Mouse (Mus musculus) cerebellum, adult 9-10 months (tissue): ENCODE measurements around the gene Gm38392.
"Not testable (repeated sequence)": the region's sequence is repeated elsewhere in the genome, so short reads cannot be mapped to it uniquely, and the experiment has no call there.

Source experiments
- DNase-seq: peaks from one replicate; pipeline ENCODE4 v3.0.0; 2022

The Gm38392 gene

GRCm38 (mm10) chr3:88287110-88287509 is at the start of gene Gm38392:
Gene Gm38392, minus strand, starts transcription at chr3:88287210.
- no peak for DNase-seq

GRCm38 (mm10) chr3:88336058-88337013 is 49.3 kb upstream of the Gm38392 start, which contains the start of the genes Tmem79 and Smg5:
Gene Tmem79, minus strand, starts transcription at chr3:88336148.
Gene Smg5, plus strand, starts transcription at chr3:88336260.
- peak; percentile 95 for DNase-seq

GRCm38 (mm10) chr3:88335436-88336053 is 48.5 kb upstream of the Gm38392 start:
- peak; percentile 65 for DNase-seq

- DNase-seq = no peak
Observed at GRCm38 (mm10) chr3:88334902-88335435, 48.0 kb upstream of the Gm38392 start.

GRCm38 (mm10) chr3:88334029-88334658 is 47.1 kb upstream of the Gm38392 start:
- DNase-seq = no peak

GRCm38 (mm10) chr3:88331282-88331681 is 44.3 kb upstream of the Gm38392 start:
- peak; percentile 61 for DNase-seq

GRCm38 (mm10) chr3:88328956-88329355 is 41.9 kb upstream of the Gm38392 start:
- no peak for DNase-seq

GRCm38 (mm10) chr3:88324951-88325405 is 38.0 kb upstream of the Gm38392 start, which contains the start of gene Glmp:
Gene Glmp, plus strand, starts transcription at chr3:88325023.
- DNase-seq = peak; percentile 72

GRCm38 (mm10) chr3:88299172-88299571 is 12.2 kb upstream of the Gm38392 start:
- DNase-seq = no peak

GRCm38 (mm10) chr3:88297321-88297851 is 10.4 kb upstream of the Gm38392 start:
- no peak for DNase-seq

GRCm38 (mm10) chr3:88296561-88297318 is 9.7 kb upstream of the Gm38392 start, which contains the start of the genes Tsacc and Cct3:
Gene Tsacc, minus strand, starts transcription at chr3:88296999.
Gene Cct3, plus strand, starts transcription at chr3:88297116.
- DNase-seq = peak; percentile 100

GRCm38 (mm10) chr3:88296110-88296560 is 9.1 kb upstream of the Gm38392 start:
- DNase-seq = no peak

GRCm38 (mm10) chr3:88295272-88295671 is 8.3 kb upstream of the Gm38392 start:
- peak; percentile 31 for DNase-seq

- peak; percentile 28 for DNase-seq
Observed at GRCm38 (mm10) chr3:88291970-88292369, 5.0 kb upstream of the Gm38392 start.

- DNase-seq = not testable (repeated sequence)
Observed at GRCm38 (mm10) chr3:88288133-88288713, 1.2 kb upstream of the Gm38392 start.

GRCm38 (mm10) chr3:88285565-88285895 is 1.5 kb downstream of the Gm38392 start:
- DNase-seq = not testable (repeated sequence)

GRCm38 (mm10) chr3:88284815-88285564 is 2.0 kb downstream of the Gm38392 start:
- not testable (repeated sequence) for DNase-seq

- not testable (repeated sequence) for DNase-seq
Observed at GRCm38 (mm10) chr3:88281141-88281916, 5.7 kb downstream of the Gm38392 start.

GRCm38 (mm10) chr3:88280035-88280434 is 7.0 kb downstream of the Gm38392 start:
- DNase-seq = no peak
